Mouse (Mus musculus) left cerebral cortex, postnatal 36 days (tissue): Measurements from ENCODE around the gene Hlcs. TPM values are rescaled to one million over a fixed set of nuclear protein-coding genes. Genes with fewer than 3 reads are reported as not detected.

Source experiments
- DNase-seq, 2 experiments: peaks; one replicate each; pipeline ENCODE4 v3.0.0; 2021 to 2022; ENCODE audit warnings: low spot score in 2 of 2, mixed read lengths in 1 of 2
- intact Hi-C: fragments of 180-260 bp; cut with DNase I; formaldehyde crosslinking; loops from one replicate; pipeline ENCODE4 v1.15.1; 2025
- total RNA-seq, 2 experiments: library from RNA; stranded (reverse); gene quantifications; 2 replicates each; pipeline ENCODE4 v1.2.3; 2021

Hlcs gene
- total RNA-seq, 2 experiments from 2014 or later, result 15.6 to 20.0 TPM

GRCm38 (mm10) chr16:94128236-94128835 lies 185.0 kb downstream of the Hlcs start:
- DNase-seq, result no peak
- intact Hi-C loops, result loop anchor here (10.0 kb wide), 1 partner anchor 126 kb away; no protein-coding TSS in a partner anchor

- intact Hi-C loops, result loop anchor here (10.0 kb wide), 1 partner anchor 129 kb away; no protein-coding TSS in a partner anchor
- no peak for DNase-seq
These were observed 187.2 kb downstream of the Hlcs start for GRCm38 (mm10) chr16:94126200-94126599.

GRCm38 (mm10) chr16:94125172-94125981 lies 188.0 kb downstream of the Hlcs start:
- DNase-seq, result peak; percentile 13 to 53
- intact Hi-C loops, result loop anchor here (10.0 kb wide), 1 partner anchor 129 kb away; no protein-coding TSS in a partner anchor

- peak in 1 of 2 experiments; percentile 27 for DNase-seq
- intact Hi-C loops, result loop anchor here (10.0 kb wide), 1 partner anchor 132 kb away; no protein-coding TSS in a partner anchor
These were observed 190.1 kb downstream of the Hlcs start for GRCm38 (mm10) chr16:94123247-94123646.

- intact Hi-C loops, result loop anchor here (10.0 kb wide), 1 partner anchor 132 kb away; no protein-coding TSS in a partner anchor
- no peak for DNase-seq
These were observed 191.0 kb downstream of the Hlcs start for GRCm38 (mm10) chr16:94122347-94122746.

GRCm38 (mm10) chr16:94118394-94118793 lies 195.0 kb downstream of the Hlcs start:
- no peak for DNase-seq
- intact Hi-C loops, result no loop called here

- DNase-seq, result no peak
- intact Hi-C loops, result no loop called here
These were observed 196.0 kb downstream of the Hlcs start for GRCm38 (mm10) chr16:94117333-94117732.

- intact Hi-C loops, result no loop called here
- DNase-seq, result no peak
These were observed 198.7 kb downstream of the Hlcs start for GRCm38 (mm10) chr16:94114693-94115092.

- intact Hi-C loops, result no loop called here
- no peak for DNase-seq
These were observed 200.2 kb downstream of the Hlcs start for GRCm38 (mm10) chr16:94113160-94113559.

- no peak for DNase-seq
- intact Hi-C loops, result no loop called here
These were observed 215.5 kb downstream of the Hlcs start for GRCm38 (mm10) chr16:94097724-94098455.

GRCm38 (mm10) chr16:94096479-94096878 lies 216.9 kb downstream of the Hlcs start:
- intact Hi-C loops, result no loop called here
- no peak for DNase-seq

- intact Hi-C loops, result loop anchor here (2.0 kb wide), 1 partner anchor 14 kb away; no protein-coding TSS in a partner anchor
- no peak for DNase-seq
These were observed 218.1 kb downstream of the Hlcs start for GRCm38 (mm10) chr16:94095109-94095822.

- intact Hi-C loops, result loop anchor here (2.0 kb wide), 1 partner anchor 14 kb away; no protein-coding TSS in a partner anchor
- DNase-seq, result no peak
These were observed 218.9 kb downstream of the Hlcs start for GRCm38 (mm10) chr16:94094251-94095108.

- intact Hi-C loops, result no loop called here
- DNase-seq, result no peak
These were observed 220.1 kb downstream of the Hlcs start for GRCm38 (mm10) chr16:94093151-94093863.

- intact Hi-C loops, result no loop called here
These were observed 220.7 kb downstream of the Hlcs start for GRCm38 (mm10) chr16:94092511-94093150.

GRCm38 (mm10) chr16:94088819-94089692 lies 224.3 kb downstream of the Hlcs start:
- intact Hi-C loops, result loop anchor here (10.0 kb wide), 1 partner anchor 1394 kb away; no protein-coding TSS in a partner anchor
- no peak for DNase-seq

More at GRCm38 (mm10) chr16:94092511-94093150, 220.7 kb downstream of the Hlcs start:
- no peak for DNase-seq
